Comparison of ENCODE assay signal across 8 mouse cellular contexts in genomic region chr2:151842648-151843226, GRCm38 (mm10). TPM values are rescaled to one million over a fixed set of nuclear protein-coding genes. Genes with fewer than 3 reads are reported as not detected.
DNase-seq lines count a peak whose midpoint lies in the region; TF ChIP-seq lines count a peak whose summit lies in the region.
"Had no signal": no experiment of that assay in that cellular context is flagged by ENCODE, and none has a peak within 500 bp of the region (broad histone marks: within the 10 kb centered on the region; RNA-seq: fewer than 3 reads in every experiment).

Gene Rspo4 (plus strand): TSS chr2:151842927.

- H3K27me3 ChIP-seq in E14TG2a.4 (ENCODE audit: insufficient read depth, low read length) = peaks cover 69% of the 10 kb centered on the region
- H3K27me3 ChIP-seq in hindbrain, embryonic 10.5 days (ENCODE audit: insufficient read depth, poor library complexity, severe bottlenecking) = peaks cover 52% of the 10 kb centered on the region
- peaks cover 58% of the 10 kb centered on the region for H3K27me3 ChIP-seq in midbrain, embryonic 10.5 days (ENCODE audit: low read depth, poor library complexity, severe bottlenecking)

- WGBS in hindbrain, embryonic 10.5 days = under 1% methylated on average over 50 of the region's 50 CpGs
- 1% methylated on average over 50 of the region's 50 CpGs for WGBS in midbrain, embryonic 10.5 days

- H3K27ac ChIP-seq in hindbrain, embryonic 10.5 days = peak within 1 kb of the TSS; percentile 4
- H3K27ac ChIP-seq in midbrain, embryonic 10.5 days (replicated peaks) = 0 out of 2 replicates have a peak within 1 kb of the TSS, but pooled peaks have one; percentile 17
- H3K27ac ChIP-seq in left cerebral cortex, adult 2 months = no peak within 1 kb of the TSS

- peak within 1 kb of the TSS; percentile 76 for H3K4me3 ChIP-seq in E14TG2a.4 (replicated peaks; ENCODE audit: low read length)
- H3K4me3 ChIP-seq in hindbrain, embryonic 10.5 days = peak within 1 kb of the TSS; percentile 56
- H3K4me3 ChIP-seq in midbrain, embryonic 10.5 days = peak within 1 kb of the TSS; percentile 56
- H3K4me3 ChIP-seq in left cerebral cortex, adult 2 months = no peak within 1 kb of the TSS

- DNase-seq in ES-CJ7 (ENCODE audit: low read depth, low spot score) = peak; percentile 14
- DNase-seq in hindbrain, embryonic 10.5 days (ENCODE audit: low spot score) = peak; percentile 20
- DNase-seq in midbrain, embryonic 10.5 days (ENCODE audit: low spot score) = peak; percentile 44
- no peak for DNase-seq in urinary bladder, postnatal 4 days (ENCODE audit: low spot score in 2 of 2)
- no peak for DNase-seq in layer of hippocampus, postnatal 10 days (ENCODE audit: low spot score in 2 of 2)
- no peak for DNase-seq in left cerebral cortex, adult 2 months (ENCODE audit: extremely low spot score in 1 of 2, low spot score in 2 of 2)

- H3K4me1 ChIP-seq in E14TG2a.4 (replicated peaks; ENCODE audit: low read depth, low read length) = peaks cover 12% of the 10 kb centered on the region
- H3K4me1 ChIP-seq in hindbrain, embryonic 10.5 days (replicated peaks) = peaks cover 21% of the 10 kb centered on the region
- H3K4me1 ChIP-seq in midbrain, embryonic 10.5 days = peaks cover 12% of the 10 kb centered on the region

- TF ChIP-seq CTCF in E14TG2a.4 (conservative IDR thresholded peaks at IDR 0.05; ENCODE audit: low read length) = no peak
- TF ChIP-seq CTCF in left cerebral cortex, adult 2 months (IDR thresholded peaks at IDR 0.05) = no peak

- intact Hi-C loops in left cerebral cortex, adult 2 months (cut with DNase I) = no loop called here

- H3K9me3 ChIP-seq in E14TG2a.4 (ENCODE audit: low read length) = no peaks in the 10 kb centered on the region
- H3K9me3 ChIP-seq in hindbrain, embryonic 10.5 days = no peaks in the 10 kb centered on the region
- H3K9me3 ChIP-seq in midbrain, embryonic 10.5 days (replicated peaks) = no peaks in the 10 kb centered on the region

- no peaks in the 10 kb centered on the region for H3K36me3 ChIP-seq in E14TG2a.4 (ENCODE audit: insufficient read depth, low read length)
- no peaks in the 10 kb centered on the region for H3K36me3 ChIP-seq in hindbrain, embryonic 10.5 days
- H3K36me3 ChIP-seq in midbrain, embryonic 10.5 days = no peaks in the 10 kb centered on the region

RNA-seq across cellular contexts. Expression of gene Rspo4, which starts in this region (rescaled TPM):
- 0.77 and 1.3 TPM in 2 replicates for polyA plus RNA-seq in hindbrain, embryonic 10.5 days (2016; fragmentation: Nextera tagmentation; extraction: Ambion mirVana)
- polyA plus RNA-seq in midbrain, embryonic 10.5 days (2016; fragmentation: Nextera tagmentation; extraction: Ambion mirVana) = 0.14 and 0.21 TPM in 2 replicates
- total RNA-seq in layer of hippocampus, postnatal 10 days (2021) = not detected
- total RNA-seq in left cerebral cortex, adult 2 months (2021) = not detected
- total RNA-seq: neutrophil, adult 5-6 weeks had no signal

Comparison
In these comparisons a context has a peak if more than half of its experiments do, and no peak if none do; other contexts are left out.
1. Peak in DNase-seq, H3K4me3 ChIP-seq and H3K27ac ChIP-seq in midbrain, embryonic 10.5 days; RNA of the gene not detected or under 1 TPM.
2. DNase-seq: peak in ES-CJ7 (single experiment) and hindbrain, embryonic 10.5 days (single experiment); none in urinary bladder, postnatal 4 days (0 of 2), layer of hippocampus, postnatal 10 days (0 of 2) and left cerebral cortex, adult 2 months (0 of 2).